Mouse (Mus musculus) neural tube, embryonic 10.5 days (tissue): ENCODE measurements around the gene Disp1.
A peak's percentile ranks its signal among the peaks of the same experiment; 100 is the strongest.

ENCODE experiments used
- DNase-seq: peaks from one replicate; pipeline ENCODE4 v3.0.0-alpha.2; 2017; ENCODE audit warnings: low spot score; ENCODE audit errors: extremely low spot score

Gene Disp1

DNA sequence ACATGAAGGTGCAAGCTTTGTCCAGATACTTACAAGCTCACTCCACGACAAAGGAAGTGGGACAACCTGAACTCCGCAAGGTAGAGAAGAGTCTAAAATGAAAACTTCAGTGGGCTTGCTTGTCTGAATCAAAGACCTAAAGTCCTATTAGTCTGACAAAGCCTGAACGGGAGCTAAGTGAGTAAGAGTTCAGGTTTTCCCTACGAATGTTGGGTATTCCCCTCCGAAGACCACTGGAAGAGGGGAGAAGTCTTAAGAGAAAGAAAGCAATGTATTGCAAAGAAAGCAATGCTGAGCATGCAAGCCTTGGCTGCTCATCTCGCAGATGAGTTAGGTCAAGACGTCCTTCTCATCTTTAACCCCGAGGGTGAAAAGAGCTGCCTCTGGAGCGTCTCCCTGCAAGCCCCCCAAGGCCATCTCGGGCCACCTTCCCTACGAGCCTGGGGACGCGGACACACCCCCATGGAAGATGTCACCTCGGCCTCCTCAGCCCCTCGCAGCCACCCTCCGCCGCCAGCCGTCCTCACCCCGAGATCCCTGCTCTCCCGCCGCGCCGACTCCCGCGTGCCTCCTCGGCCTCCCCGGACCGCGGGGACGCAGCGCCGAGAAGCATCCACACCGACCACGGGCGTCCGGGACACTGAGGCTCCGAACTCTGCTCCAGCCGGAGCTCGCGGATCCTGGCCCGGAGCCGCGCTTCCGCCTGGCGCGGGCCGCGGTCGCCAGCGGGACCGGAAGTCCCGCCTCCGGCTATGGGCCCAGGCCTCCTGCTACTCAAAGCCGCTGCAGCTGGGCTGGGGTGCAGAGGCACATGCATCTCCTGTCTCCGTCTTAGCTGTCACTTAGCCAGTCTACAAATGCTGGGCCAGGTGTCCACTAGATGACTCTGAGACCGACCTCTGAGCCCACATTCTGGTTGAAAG, at the start of gene Disp1:
Gene Disp1 (minus strand): TSS at position 727 of the 923 bp plus-strand sequence.
- peak; percentile 87 for DNase-seq

- DNase-seq: no peak
Observed at GRCm38 (mm10) chr1:183267666-183268065, 46.3 kb upstream of the Disp1 start.

- DNase-seq: no peak
Observed at GRCm38 (mm10) chr1:183265921-183266467, 44.7 kb upstream of the Disp1 start.

DNA sequence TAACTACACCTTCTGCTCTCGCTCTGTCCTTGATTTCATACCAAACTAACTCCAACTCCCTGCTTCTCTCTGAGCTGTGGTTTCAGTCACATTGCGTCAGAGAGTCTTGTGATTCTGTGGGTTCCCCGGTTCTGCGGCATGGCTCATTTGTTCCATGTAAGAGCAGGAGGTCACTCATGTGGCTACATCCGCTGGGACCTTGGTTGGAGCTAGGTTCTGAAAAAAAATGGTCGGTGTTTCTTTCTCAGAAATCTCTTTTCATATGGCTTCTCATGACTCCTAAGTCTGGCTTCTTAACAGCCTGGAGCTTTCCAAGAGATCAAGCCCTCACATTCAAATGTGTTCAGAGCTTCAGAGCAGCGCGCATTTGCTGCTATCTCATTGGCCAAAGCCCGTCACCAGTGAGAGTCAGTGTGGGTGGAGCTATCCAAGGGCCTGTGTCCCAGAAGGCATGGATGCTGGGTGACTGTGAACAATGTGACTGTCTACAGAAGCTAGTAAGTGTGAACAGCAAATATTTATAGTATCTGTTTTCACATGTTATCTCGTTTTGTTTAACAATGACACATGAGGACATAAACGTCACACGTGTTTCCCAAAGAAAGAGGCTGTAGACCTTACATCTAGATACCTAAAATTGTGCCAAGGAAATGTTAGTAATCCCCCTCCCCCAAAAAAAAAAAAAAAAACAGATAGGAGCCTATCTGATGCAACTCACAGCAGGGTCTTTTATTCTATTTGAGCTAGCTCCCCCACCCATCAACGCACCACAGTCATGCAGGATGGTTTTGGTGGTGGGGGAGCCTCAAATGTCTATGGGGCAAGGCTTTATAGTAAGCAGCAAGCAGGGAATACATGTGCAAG, 43.1 kb upstream of the Disp1 start:
- no peak for DNase-seq

- DNase-seq: no peak
Observed at GRCm38 (mm10) chr1:183252574-183252973, 31.3 kb upstream of the Disp1 start.

DNA sequence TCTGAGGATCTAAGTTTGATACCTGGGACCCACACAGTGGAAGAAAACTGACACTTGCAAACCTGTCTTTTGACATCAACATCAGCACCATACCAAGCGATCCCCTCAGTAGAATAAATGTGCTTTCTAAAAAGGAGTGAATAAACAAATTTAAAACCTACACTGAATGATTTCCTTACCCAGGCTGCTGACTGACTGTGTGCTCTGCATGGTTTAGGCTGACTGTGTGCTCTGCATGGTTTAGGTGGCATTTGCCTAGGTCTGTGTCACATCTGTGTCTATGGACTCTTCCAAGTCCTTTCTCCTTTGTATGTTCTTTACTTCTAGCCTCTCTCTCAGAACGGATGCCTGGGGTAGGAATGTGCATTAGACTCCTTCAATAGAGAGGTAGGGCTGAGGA, 30.5 kb upstream of the Disp1 start:
- no peak for DNase-seq

GRCm38 (mm10) chr1:183250612-183251011, 29.3 kb upstream of the Disp1 start:
- DNase-seq: no peak

DNA sequence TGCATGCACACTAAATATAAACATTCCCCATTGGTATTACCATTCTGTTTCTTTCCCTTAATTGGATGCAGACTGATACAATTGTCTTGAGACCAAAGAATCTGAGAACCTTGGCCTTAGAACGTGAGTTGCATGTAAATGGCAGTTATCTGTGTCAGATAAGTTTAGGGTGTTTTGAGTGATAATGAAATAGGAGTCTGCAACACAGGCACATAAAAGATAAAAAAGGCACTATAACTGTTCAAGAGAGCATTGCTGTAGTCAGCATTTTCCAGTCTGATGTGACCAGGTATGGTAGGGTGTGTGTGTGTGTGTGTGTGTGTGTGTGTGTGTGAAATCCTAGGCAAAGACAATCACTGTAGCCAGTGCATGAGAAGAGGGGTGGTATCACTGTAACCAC, 26.8 kb upstream of the Disp1 start:
- no peak for DNase-seq

DNA sequence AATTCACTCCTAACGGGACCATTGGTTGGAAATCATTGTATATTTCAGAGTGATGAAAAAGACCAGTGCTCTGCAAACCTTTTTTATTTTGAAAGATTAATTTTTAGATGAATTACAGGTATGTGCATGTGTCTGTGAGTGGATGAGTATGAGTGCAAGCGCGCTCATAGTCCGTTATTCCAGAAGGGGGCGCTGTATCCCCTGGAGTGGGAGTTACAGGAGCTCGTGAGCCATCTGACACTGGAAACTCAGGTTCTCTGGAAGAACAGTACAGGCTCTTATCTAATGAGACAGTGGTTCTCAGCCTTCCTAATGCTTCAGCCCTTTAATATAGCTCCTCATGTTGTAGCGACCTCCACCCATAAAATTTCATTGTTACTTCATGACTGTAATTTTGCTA, 22.0 kb upstream of the Disp1 start:
- no peak for DNase-seq

GRCm38 (mm10) chr1:183237901-183238300, 16.6 kb upstream of the Disp1 start:
- no peak for DNase-seq

DNA sequence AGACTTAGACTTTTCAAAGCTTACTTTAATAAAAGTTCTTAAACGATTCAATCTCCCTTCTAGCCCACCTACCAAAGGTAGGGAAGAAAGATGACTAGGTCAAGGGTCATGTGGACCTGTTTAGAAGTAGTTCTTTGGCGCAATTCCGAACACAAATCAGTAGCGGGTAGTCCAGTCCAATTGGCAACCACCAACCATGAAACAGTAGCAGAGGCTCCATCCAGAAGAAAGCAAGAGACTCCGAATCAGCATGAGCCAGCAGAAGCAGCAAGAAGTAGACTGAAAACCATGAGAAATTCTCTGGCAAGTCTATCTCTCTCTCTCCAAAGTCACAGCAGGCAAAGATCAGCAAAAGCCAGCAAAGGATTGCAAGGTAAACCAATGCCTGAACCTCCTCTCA, 15.1 kb upstream of the Disp1 start:
- no peak for DNase-seq

- no peak for DNase-seq
Observed at GRCm38 (mm10) chr1:183233679-183234174, 12.4 kb upstream of the Disp1 start.

GRCm38 (mm10) chr1:183232985-183233678, 11.8 kb upstream of the Disp1 start:
- no peak for DNase-seq

DNA sequence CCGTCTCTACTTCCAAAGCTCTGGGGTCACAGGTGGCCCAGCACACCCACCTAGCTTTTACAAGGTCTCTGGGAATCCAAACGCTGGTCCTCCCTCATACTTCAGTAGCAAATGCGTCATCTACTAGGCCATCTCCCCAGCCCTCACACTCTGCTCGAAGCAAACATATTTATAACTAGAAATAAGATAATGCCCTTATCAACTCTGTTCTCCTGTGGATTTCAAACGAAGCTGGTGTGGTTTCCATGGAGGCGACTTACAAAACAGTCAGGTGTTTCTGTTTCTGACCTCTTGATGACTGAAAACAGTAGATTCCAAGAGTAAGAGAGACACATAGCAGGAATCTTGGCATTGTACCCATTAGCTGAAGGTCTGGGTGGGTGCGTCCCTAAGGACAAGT, 6.1 kb upstream of the Disp1 start:
- DNase-seq: no peak

DNA sequence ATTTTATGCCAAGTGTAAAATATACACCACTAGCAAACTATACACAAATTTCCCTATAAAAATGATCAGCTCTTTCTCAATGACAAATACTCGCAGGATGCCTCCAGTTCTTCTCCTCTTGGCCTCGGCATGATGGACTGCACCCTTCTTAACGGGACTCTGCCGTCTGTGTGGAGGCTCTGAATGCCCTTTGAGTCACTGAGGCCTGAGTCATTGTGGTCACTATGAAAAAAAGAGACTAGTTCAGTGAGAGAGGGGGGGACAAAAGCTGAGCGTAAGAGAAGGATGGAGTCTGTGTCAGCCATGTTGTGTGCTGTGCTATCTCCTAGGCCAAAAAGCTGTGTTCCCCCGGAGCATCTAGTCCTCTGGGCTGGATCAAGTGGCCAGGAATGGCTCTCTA, 2.3 kb downstream of the Disp1 start:
- DNase-seq: no peak

- DNase-seq: no peak
Observed at GRCm38 (mm10) chr1:183216691-183217090, 4.6 kb downstream of the Disp1 start.

GRCm38 (mm10) chr1:183215706-183216105, 5.6 kb downstream of the Disp1 start:
- DNase-seq: no peak

GRCm38 (mm10) chr1:183213850-183214249, 7.5 kb downstream of the Disp1 start:
- DNase-seq: no peak

DNA sequence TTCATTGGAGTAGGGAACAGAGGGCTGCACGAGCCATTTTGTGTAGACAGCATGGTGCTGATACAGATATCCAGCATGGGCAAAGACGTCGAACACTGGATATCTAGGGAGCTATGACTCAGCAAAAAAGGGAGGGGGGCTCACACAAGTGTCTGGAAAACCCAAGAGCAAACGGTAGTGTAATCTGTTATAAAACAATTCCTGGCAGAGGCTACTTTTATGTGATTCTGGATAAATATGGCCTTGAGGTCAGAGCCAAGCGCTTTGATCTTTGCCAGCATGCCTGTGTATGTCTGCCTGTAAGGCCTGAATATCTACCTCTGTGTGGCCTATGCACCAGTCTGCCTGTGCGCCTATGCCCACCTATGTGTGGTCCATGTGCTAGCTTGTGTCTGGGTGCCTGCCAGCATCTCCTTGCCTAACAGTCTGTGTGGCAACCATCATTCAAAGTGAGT, 8.5 kb downstream of the Disp1 start:
- DNase-seq: no peak

DNA sequence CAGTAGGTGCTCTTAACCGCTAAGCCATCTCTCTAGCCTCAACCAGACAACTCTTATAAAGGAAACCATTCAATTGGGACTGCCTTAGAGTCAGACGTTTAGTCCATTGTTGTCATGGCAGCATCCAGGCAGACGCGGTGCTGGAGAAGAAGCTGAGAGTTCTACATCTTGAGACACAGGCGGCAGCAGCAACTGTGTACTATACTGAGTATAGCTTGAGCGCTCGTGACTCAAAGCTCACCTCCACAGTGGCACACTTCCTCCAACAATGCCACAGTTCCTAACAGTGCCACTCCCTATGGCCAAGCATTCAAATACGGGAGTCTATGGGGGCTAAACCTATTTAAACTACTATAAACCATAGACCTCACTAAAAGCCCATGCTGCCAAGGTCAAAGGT, 11.2 kb downstream of the Disp1 start:
- DNase-seq: no peak

DNA sequence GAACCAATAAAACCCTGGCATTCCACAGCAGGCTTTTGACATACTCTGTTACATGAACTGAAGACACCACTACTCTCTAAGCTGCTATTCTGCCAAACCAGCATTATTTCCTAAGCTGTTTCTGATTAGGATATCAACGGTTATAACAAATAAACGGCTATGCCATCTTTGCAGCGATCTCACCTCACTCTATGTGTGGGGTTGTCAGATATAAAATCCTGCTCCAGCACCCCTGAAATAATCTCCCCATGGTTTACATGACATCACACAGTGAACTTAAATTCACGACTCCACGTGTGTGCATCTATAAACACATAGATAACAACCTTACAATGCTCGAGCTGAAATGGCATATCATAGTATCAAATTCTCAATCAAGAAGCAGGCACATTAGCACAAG, 13.7 kb downstream of the Disp1 start:
- DNase-seq: no peak
